Mouse (Mus musculus) induced T-regulatory cell, adult 2 months (primary cell): ENCODE measurements around the gene Rpl18a.
"Not testable (repeated sequence)": the region's sequence is repeated elsewhere in the genome, so short reads cannot be mapped to it uniquely, and the experiment has no call there.

Source experiments
- DNase-seq: peaks from one replicate; pipeline ENCODE4 v3.0.0-alpha.2; 2012; ENCODE audit warnings: low read depth

Rpl18a gene

GRCm38 (mm10) chr8:70903112-70903511 lies 5.9 kb upstream of the Rpl18a start:
- no peak for DNase-seq

DNA sequence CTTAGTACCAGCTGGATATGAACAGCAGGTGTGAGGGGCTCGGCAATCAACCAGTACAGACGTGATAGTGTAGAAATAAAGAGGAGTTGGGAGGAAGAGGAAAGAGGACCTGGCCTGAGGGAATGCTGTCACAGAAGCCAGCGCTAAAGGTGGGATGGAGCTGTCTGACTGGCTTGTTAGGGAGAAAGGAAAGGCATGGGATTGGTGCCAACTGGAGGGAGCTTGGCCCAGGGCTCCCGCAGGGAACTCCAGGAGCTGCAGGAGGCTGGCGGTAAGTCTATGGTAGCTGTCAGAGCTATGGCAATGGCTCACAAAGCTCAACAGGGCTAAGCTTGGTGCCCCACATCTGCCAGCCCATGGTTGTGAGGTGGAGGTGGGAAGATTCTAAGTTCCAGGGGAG lies 5.0 kb upstream of the Rpl18a start:
- no peak for DNase-seq

- DNase-seq = no peak
These were observed 3.7 kb upstream of the Rpl18a start for GRCm38 (mm10) chr8:70900872-70901387.

DNA sequence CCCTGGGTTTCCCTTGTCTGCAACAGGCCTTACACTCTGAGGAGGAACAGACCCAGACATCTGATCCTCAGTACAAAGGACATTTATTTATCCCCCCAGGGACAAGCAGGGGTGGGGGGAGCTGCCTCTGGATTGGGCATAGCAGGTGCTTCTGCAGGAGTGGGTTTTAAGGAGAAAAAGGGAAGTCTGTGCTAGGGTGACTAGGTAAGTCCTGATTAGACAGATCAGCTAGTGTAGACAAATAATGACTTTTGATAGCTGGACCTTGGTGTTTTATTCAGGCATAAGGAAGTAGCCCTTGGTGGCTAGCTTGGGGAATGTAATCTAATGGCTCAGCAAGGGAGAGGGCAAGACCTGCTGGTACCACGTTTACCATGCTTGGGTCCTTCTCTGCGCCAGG lies 2.0 kb upstream of the Rpl18a start:
- no peak for DNase-seq

DNA sequence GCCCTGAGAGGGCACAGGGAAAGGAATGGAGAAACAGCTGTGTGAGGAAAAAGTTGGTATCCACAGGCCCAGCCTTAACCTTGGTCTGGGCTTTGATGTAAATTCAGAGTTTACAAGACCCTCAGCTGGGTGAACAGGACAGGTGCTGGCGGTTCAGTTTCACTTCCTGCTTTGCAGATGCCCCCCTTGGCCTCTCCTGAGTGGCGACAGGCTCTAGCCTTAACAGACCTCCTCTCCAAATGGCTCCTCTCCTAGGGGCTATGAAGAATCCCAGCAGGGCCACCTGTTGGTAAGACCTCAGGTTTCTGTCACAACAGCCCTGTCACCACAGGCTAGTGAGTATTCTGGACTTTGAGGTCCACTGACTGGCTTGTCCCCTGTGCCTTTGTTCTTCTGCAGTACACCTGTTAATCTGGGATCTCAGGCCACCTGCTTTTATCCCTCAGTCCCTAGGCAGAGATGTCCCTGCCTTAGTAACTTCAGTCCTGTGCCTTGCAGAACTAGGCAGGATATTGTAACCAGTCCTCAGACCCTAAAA lies 1.5 kb upstream of the Rpl18a start:
- DNase-seq = peak; percentile 36

GRCm38 (mm10) chr8:70897681-70898413 lies 635 bp upstream of the Rpl18a start:
- DNase-seq = peak; percentile 92

- DNase-seq = peak; percentile 40
These were observed 744 bp downstream of the Rpl18a start for GRCm38 (mm10) chr8:70896316-70897020.

- DNase-seq = not testable (repeated sequence)
These were observed 1.5 kb downstream of the Rpl18a start for GRCm38 (mm10) chr8:70895571-70896259.

- DNase-seq = no peak
These were observed 2.3 kb downstream of the Rpl18a start for GRCm38 (mm10) chr8:70894771-70895545.

DNA sequence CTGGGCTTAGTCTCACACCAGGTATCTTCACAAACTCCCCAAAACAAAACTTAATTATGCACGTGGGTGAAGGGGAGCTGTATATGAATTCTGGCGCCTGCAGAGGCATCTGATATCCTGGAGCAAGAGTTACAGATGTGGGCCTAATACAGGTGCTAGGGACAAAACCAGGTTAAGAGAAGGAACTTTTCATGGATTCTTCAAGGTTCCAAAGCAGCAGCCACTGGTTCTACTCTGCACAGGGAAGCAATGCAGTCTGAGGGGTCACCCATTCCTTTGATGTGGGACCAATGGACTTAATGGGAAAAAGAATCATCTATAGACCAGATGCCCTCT lies 2.9 kb downstream of the Rpl18a start:
- no peak for DNase-seq

DNA sequence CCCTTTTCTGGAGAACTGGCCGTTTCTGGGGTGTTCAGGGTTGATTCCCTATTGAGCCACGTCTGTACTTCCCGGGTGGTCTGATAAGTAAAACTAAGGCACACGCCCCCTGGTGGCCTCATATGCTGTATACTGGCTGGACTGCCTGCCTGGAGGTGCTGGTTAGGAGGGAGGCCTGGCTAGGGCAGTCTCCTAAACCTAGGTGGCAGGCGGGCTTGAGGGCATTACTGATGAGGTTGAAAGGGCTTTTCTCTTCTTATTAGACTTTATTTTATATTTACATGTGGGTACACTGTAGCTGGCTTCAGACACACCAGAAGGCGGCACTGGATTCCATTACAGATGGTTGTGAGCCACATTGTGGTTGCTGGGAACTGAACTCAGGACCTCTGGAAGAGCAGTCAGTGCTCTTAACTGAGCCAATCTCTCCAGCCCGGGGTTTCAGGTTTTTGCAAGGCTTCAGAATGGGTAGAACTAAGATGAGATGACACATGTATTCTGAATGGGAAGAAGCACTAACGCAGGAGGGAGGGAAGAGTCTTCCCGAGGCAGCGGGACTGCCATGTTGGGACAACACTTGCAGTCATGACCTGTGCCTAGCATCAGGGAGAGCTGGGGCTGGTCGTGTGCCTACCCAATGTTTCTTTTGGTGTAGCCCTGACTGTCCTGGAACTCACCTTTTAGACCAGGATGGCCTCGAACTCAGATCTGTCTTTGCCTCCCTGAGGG lies 3.4 kb downstream of the Rpl18a start:
- DNase-seq = peak; percentile 89

DNA sequence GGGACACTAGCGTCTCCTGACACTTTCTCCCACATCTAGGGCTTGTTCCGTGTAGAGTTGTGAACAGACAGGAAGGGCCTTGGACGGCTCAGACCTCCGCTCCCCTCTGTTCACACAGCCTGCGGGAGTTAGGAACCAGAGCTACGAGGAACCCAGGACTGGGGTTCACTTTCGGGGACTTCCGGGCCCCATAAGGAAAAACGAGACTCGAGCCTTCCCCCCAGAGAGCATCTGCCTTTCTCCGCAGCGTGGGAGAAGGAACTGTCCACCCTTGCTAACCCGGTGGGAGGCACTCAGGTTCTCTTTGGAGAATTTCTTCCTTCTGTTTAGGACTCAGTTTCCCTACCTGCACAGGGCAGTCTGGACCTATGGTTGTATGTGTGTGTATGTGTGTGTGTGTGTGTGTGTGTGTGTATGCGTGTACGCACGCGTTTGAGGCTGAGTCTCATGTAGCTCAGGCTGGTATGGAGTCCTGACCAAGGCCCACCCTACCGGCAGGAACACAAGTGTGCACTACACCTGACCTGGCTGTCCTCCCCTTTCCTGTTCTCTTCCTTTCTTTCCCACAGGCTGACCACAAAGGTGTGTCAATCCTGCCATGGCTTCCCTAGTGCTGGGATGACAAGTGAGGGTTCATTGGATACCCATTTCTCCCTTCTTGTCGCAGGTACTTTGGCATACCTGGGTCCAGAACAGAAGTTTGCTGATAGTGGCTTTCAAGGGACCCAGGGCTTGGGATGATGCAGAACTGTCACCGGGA lies 4.1 kb downstream of the Rpl18a start:
- DNase-seq = no peak

DNA sequence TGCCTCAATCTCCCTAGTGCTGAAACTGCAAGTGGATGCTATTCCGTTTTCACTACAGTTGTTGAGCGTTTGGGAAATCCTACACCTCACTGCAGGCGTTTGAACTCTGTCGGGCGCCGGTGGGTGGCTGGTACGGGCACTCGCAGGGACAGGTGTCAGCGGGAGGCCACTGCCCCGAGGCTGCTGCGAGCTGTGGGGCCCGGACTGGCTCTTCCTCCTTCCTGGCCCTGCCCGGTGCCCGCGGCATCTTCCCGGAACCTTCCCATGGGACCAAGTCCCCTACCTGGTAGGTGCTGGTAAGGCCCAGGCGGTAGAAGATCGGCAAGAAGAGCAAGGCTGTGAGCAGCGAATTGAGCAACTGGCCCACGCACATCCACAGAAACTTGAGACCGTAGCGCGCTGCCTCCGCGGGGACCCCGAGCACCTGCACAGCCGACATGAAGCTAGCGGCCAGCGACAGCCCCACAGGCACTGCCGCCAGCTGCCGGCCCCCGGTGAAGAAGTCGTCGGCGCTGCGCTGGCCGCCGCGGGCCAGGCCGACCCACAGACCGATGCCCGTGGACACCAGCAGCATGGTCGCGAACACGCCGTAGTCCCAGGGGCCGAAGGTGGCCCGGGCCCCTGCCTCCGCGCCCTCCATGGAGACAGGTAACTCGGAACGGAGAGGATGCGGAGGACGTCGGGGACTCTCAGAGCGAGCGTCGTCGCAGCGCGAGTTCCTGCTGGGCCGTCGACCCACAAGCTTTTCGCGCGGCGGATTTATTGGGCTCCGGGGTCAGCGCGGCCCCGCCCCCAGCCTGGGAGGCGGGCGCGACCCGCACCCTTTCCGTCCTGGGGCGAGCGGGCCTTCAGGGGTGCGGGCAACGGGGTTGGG lies 5.0 kb downstream of the Rpl18a start, which contains the start of gene Slc5a5:
TSS of gene Slc5a5 (minus strand) at position 736 of the 874 bp plus-strand sequence.
- DNase-seq = peak; percentile 52

DNA sequence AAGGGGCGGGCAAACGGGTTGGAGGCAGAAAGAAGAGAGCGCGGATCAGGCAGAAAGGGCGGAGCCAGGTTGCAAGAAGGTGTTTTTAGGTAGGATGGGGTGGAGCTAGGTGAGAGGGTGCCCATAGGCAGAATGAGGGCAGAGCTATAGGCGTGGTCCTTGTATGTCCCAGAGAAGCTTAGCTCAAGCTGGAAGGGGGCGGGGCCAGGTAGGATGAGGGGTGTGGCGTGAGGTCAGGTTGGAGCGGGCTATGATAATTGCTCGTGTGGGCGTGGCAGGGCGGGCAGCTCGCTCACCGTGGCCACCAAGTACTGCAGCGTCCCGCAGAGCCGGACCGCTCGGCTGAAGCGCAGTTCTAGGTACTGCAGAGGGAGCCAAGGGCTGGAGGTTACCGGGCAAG lies 5.9 kb downstream of the Rpl18a start:
- peak; percentile 78 for DNase-seq

DNA sequence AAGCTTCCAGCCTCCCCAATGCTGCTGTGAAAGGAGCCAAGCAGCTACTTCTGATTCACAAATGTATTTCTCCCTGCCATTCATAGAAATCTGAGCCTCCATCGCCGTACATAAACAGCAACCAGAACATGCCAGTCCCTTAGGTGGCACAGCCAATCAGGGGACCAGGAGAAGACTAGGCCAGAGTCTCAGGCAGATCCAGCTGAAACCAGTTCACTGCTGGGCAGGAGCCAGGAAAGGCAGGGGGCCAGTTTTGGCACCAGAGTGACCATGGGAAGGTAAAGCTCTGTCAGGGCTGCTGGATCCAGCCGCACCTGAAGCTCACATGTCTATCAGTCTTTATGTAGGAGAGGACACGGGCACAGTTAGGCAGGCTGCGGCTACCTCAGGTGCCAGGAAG lies 6.6 kb downstream of the Rpl18a start:
- DNase-seq = no peak

GRCm38 (mm10) chr8:70887669-70888068 lies 9.5 kb downstream of the Rpl18a start:
- DNase-seq = peak; percentile 74

DNA sequence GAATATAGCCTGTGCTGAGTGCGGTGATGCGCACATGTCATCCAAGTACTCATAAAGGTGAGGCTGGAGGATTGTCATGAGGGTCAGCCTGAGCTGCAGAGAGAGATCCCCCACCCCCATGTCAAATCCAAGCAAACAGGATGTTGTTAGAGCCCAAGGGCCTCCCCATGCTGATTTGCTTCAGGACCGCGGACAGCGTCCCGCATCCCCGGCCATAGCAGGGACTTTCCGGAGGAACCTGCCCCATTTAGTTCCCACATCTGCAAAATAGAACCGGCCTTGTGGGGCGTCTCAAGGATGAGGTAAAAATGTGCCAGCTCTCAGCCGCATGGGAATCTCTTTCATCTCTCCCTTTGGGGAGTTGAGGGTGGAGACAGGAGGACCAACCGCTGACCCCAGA lies 11.6 kb downstream of the Rpl18a start:
- peak; percentile 71 for DNase-seq

DNA sequence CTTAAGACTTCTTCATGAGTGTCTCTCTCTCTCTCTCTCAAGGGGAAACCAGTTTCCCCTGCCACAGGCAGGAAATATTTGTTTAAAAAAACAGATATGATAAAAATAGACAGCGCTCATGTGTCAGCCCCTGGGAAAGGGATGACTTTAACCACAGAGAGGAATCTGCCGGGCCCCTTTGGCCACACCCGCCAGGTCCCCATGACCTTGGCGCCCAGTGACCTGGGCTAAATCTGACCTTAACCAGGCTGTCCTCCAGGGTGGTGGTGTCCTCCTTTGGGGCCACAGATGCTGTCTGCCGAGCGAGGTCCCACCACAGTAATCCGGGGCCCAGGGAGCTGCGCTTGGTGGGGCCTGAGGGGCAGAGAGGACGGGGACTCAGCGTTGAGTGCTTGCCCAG lies 12.5 kb downstream of the Rpl18a start:
- no peak for DNase-seq

DNA sequence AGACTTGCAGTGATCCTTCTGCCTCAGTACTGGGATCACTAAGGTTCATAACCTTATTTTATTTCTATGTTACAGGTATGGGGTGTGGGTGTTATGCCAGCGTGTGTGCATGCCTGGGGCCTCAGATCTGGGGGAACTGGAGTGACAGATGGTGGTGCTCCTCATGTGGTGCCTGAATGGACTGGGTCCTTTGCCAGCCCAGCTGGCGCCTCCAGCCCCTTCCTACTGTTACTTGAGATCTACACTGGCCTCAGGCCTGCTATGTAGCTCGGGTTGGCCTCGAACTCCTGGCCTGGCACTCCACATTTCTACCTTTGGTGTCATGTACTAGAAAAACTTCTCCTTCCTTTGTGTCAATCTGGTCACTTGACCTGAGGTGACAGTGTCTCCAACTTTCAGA lies 13.0 kb downstream of the Rpl18a start:
- DNase-seq = no peak
